Mouse (Mus musculus) heart, adult 2 months (tissue): ENCODE results near the gene 4930539E08Rik. TPM values are rescaled to one million over a fixed set of nuclear protein-coding genes. Genes with fewer than 3 reads are reported as not detected.

Source experiments
- DNase-seq, 2 experiments: peaks; one replicate each; pipeline ENCODE4 v3.0.0; 2021
- H3K27ac ChIP-seq: fragments of 200-600 bp; 2 replicates; pipeline ENCODE4 v1.8.1; 2022
- H3K27me3 ChIP-seq: fragments of 200-500 bp; 2 replicates; pipeline ENCODE4 v1.6.1; 2012; ENCODE audit warnings: mild to moderate bottlenecking, low read length, inconsistent platforms, mixed read lengths; ENCODE audit not compliant: control insufficient read depth, insufficient read depth
- H3K36me3 ChIP-seq: fragments of 200-500 bp; 2 replicates; pipeline ENCODE4 v1.6.1; 2012; ENCODE audit warnings: low read length, inconsistent platforms; ENCODE audit not compliant: control insufficient read depth, insufficient read depth
- H3K4me1 ChIP-seq: fragments of 200-500 bp; 2 replicates; pipeline ENCODE4 v1.6.1; 2011; ENCODE audit warnings: low read length; ENCODE audit not compliant: control insufficient read depth, insufficient read depth
- H3K4me3 ChIP-seq: fragments of 200-600 bp; 2 replicates; pipeline ENCODE4 v1.8.1; 2022
- H3K79me2 ChIP-seq: fragments of 200-500 bp; replicated peaks from 2 replicates; pipeline ENCODE4 v1.6.1; 2012; ENCODE audit warnings: mild to moderate bottlenecking, inconsistent platforms, low read length, moderate library complexity, mixed read lengths; ENCODE audit not compliant: control insufficient read depth, insufficient read depth
- H3K9ac ChIP-seq: fragments of 200-500 bp; 2 replicates; pipeline ENCODE4 v1.6.1; 2012; ENCODE audit warnings: low read depth, mild to moderate bottlenecking, control low read depth, inconsistent platforms, low read length, mixed read lengths
- CTCF ChIP-seq: fragments of 200-600 bp; IDR thresholded peaks from 2 replicates; pipeline ENCODE4 v1.8.1; 2022; ENCODE audit warnings: antibody characterized with exemption, mild to moderate bottlenecking, moderate library complexity
- EP300 ChIP-seq: fragments of 200-500 bp; IDR thresholded peaks from 2 replicates; pipeline ENCODE4 v1.6.1; 2011; ENCODE audit warnings: low read depth, low read length, control low read depth; ENCODE audit not compliant: insufficient read depth
- POLR2A ChIP-seq: fragments of 200-500 bp; IDR thresholded peaks from 2 replicates; pipeline ENCODE4 v1.6.1; 2011; ENCODE audit warnings: mild to moderate bottlenecking, low read depth, low read length, control low read depth; ENCODE audit not compliant: insufficient read depth
- WGBS: fragments of 180-500 bp; shearing (Covaris S2); methylation state at CpG from one replicate; pipeline ENCODE4 v1.1.7; 2018; 5-methylcytosine and 5-hydroxymethylcytosine counted together
- intact Hi-C: fragments of 180-260 bp; cut with DNase I; formaldehyde crosslinking; loops from one replicate; pipeline ENCODE4 v1.15.1; 2025
- long read RNA-seq: library from polyadenylated mRNA; stranded (forward); transcript quantifications from one replicate; pipeline ENCODE4 v2.0.0, GENCODE M21; 2021
- polyA plus RNA-seq: library from polyadenylated mRNA; depleted of rRNA; stranded (reverse); fragments of >200 nt; gene quantifications from 2 replicates; pipeline ENCODE4 v1.2.3, GENCODE M21; 2012; rRNA removed
- total RNA-seq, 2 experiments: library from RNA; stranded (reverse); gene quantifications; 2 replicates each; pipeline ENCODE4 v1.2.3; 2021

The 4930539E08Rik gene
- total RNA-seq (not detected), polyA plus RNA-seq (0.08 and 0.23 TPM in 2 replicates)
- long read RNA-seq, result 0 reads

DNA sequence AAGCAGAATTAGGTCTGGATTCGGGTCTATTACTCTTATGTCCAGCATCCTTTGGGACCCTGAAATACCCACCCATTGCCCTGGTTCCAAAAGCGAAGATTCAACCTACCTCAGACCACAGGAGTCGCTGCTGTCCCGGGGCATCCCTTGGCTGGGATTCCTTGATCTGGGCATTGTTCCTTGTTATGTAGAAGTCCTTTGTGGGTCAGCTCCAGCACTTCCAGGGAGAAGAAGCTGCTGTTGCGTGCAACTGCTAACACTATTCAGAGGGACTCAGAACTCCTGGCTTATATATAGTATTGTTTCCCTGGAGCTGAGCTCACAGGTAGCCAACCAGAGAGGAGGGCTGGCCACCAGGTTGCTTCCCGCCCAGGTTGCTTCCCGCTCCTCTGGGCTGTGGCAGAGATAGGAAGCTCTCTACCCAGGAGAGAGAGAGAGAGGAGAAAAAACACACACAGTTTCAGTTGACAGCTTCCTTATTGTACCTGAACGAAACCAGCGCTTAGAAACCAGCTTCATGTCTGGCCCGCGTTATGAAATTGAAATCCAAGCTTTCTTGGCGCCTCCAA is at the start of gene 4930539E08Rik:
4930539E08Rik (minus strand) TSS at position 265 of the 569 bp plus-strand sequence.
- no peaks in the 10 kb centered on the region for H3K27me3 ChIP-seq
- H3K27ac ChIP-seq, result no peak within 1 kb of the TSS
- no peak for DNase-seq
- no peak within 1 kb of the TSS for H3K9ac ChIP-seq
- H3K79me2 ChIP-seq, result no peaks in the 10 kb centered on the region
- WGBS, result 80% methylated on average over 12 of the region's 12 CpGs
- H3K4me1 ChIP-seq, result no peaks in the 10 kb centered on the region
- TF ChIP-seq EP300 (no peak), POLR2A (no peak), CTCF (no peak)
- intact Hi-C loops, result no loop called here
- H3K4me3 ChIP-seq, result no peak within 1 kb of the TSS
- no peaks in the 10 kb centered on the region for H3K36me3 ChIP-seq

DNA sequence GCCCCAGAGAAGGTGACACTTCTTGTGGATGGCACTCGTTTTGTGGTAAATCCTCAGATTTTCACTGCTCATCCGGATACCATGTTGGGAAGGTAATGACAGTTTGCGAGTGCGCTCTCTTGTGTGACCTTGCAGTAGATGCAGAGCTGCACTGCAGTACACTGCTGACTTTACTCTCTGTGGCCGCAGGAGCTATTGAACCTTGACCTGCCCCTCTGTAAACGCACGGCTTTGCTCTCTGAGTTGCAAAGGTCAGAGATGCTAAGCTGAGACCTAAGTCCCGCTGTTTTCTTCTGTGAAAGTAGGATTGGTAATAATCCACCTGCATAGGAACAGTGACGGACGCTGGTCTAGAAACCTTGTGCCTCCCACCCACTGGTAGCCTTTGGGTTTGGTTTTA is 46.5 kb upstream of the 4930539E08Rik start:
- intact Hi-C loops, result no loop called here
- H3K79me2 ChIP-seq, result peaks cover 13% of the 10 kb centered on the region
- no peak for DNase-seq
- no peak overlapping the region for H3K4me3 ChIP-seq
- no peak overlapping the region for H3K27ac ChIP-seq
- H3K9ac ChIP-seq, result no peak overlapping the region
- WGBS, result 89% methylated on average over 10 of the region's 10 CpGs
- H3K27me3 ChIP-seq, result no peaks in the 10 kb centered on the region
- H3K4me1 ChIP-seq, result no peaks in the 10 kb centered on the region; the same call in none of the 2 replicates
- H3K36me3 ChIP-seq, result no peaks in the 10 kb centered on the region
- no peak for TF ChIP-seq CTCF
- no peak for TF ChIP-seq POLR2A
- no peak for TF ChIP-seq EP300

DNA sequence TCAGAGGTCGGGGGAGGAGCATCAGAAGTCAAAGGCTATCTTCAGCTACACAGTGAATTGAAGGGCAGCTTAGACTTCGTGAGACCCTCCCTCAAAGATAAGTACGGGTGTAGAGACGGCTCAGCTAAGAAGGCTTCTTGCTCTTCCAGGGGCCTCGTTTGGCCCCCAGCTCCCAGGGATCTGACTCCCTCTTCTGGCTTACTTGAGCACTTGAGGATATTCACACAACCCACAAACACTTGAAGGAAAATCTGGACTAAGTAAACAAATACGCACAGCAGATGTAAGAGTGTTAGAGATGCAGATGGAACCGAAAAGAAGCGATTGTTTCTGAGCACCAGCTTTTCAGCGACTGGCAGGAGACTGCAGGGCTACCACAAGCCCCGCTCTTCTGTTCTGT is 45.5 kb upstream of the 4930539E08Rik start:
- Histone ChIP-seq H3K27ac (no peak overlapping the region), H3K4me1 (no peaks in the 10 kb centered on the region; the same call in none of the 2 replicates), H3K27me3 (no peaks in the 10 kb centered on the region), H3K79me2 (peaks cover 15% of the 10 kb centered on the region), H3K4me3 (no peak overlapping the region), H3K36me3 (no peaks in the 10 kb centered on the region), H3K9ac (no peak overlapping the region)
- TF ChIP-seq EP300 (no peak), POLR2A (no peak), CTCF (peak; percentile 31)
- DNase-seq, result no peak
- 60% methylated on average over 10 of the region's 10 CpGs for WGBS
- intact Hi-C loops, result no loop called here

DNA sequence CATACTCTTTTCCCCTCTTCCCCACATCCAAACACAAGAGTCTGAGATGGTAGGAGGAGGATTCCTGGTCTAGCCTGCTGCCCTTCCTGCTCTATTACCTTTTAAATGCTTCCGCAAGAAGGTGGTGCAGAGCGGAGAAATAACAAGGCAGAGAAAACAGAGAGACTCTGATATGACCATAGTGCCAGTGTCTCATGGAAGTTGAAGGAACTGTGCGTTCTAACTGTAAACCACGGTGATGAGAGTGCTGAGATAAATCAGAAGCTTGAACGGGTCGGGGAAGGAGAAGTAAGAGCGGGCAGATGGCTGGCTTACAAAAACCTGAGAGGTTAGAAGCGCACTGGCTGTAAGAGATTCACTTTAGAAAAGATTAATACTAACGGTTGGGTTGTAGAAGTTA is 39.3 kb upstream of the 4930539E08Rik start:
- peaks cover 8% of the 10 kb centered on the region; the same call in 1 of the 2 replicates for H3K36me3 ChIP-seq
- no peak for DNase-seq
- no peak overlapping the region for H3K27ac ChIP-seq
- H3K4me3 ChIP-seq, result no peak overlapping the region
- peaks cover 13% of the 10 kb centered on the region for H3K4me1 ChIP-seq
- no peaks in the 10 kb centered on the region for H3K27me3 ChIP-seq
- TF ChIP-seq CTCF (no peak), EP300 (no peak), POLR2A (no peak)
- no peak overlapping the region for H3K9ac ChIP-seq
- WGBS, result 91% methylated on average over 9 of the region's 9 CpGs
- peaks cover 21% of the 10 kb centered on the region for H3K79me2 ChIP-seq
- intact Hi-C loops, result loop anchor here (5.0 kb wide), 1 partner anchor 53 kb away; the partner anchor contains the start of gene Stk38

DNA sequence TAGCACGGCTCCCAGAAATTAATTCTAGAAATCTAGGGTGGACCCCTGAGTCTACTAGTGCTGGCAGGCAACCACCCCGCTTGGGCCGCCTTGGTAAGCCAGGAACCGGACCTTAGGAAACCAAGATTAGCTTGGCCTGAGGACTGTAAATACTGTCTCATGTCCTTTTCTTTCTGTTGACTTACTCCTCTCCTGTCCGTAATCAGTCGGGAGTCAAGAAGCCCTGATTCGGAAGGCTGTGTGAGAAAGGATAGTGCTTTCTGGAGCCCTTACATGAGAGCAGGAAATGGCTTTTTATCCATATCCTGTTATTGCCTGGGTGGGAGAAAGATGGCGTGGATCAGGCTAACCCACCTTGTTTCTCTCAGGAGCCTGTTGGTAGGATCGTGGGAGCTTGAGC is 38.1 kb upstream of the 4930539E08Rik start:
- 2% methylated on average over 9 of the region's 9 CpGs for WGBS
- Histone ChIP-seq H3K36me3 (peaks cover 8% of the 10 kb centered on the region; the same call in 1 of the 2 replicates), H3K4me3 (peak overlapping the region; percentile 78), H3K27me3 (no peaks in the 10 kb centered on the region), H3K27ac (peak overlapping the region; percentile 97), H3K9ac (peak overlapping the region; percentile 37), H3K79me2 (peaks cover 20% of the 10 kb centered on the region), H3K4me1 (peaks cover 13% of the 10 kb centered on the region)
- no peak for TF ChIP-seq CTCF
- TF ChIP-seq EP300, result no peak
- no peak for TF ChIP-seq POLR2A
- intact Hi-C loops, result loop anchor here (5.0 kb wide), 1 partner anchor 54 kb away; the partner anchor contains the start of gene Stk38
- peak; percentile 30 to 46 for DNase-seq
